Mouse (Mus musculus): ENCODE measurements at regions not wholly inside any gene's neighbourhood (a gene's known extent, or its start where the extent isn't known, plus 50 kb on each side); places are given as distances from the start of the nearest gene placed in this dataset.
A peak's percentile ranks its signal among the peaks of the same experiment; 100 is the strongest.

DNA sequence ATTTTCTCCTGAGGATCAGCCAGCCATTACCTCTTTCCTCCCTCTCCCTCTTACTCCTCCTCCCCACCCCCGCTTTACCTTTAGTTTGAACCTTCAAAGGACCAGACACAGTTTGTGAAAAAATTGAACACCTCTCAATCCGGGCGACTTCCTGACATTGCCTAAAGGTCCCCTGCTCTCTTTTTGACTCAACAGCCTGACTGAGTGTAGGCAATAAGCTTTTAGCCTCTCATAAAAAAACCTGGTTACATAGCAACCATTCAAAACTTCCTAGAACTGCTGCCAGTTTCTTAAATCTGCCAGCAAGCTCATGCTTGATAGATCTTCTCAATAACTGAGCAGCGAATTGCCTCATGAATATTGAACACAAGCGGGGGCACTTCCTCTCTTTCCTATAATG is 71.7 kb downstream of the Zfp945 start:
- H3K9ac ChIP-seq (replicated peaks; ENCODE audit: low read length), result no peak overlapping the region
- no peak overlapping the region for H3K4me2 ChIP-seq (ENCODE audit: low read length)
- DNase-seq (peak; percentile 4), ATAC-seq (ENCODE audit: low FRiP score, low TSS enrichment) (no peak)
- H3K4me3 ChIP-seq (replicated peaks; ENCODE audit: low read depth, low read length), result no peak overlapping the region
- H3K9me3 ChIP-seq (ENCODE audit: control insufficient read depth, low read length), result peaks cover 67% of the 10 kb centered on the region
- peaks cover 8% of the 10 kb centered on the region; the same call in 1 of the 2 replicates for H3K36me3 ChIP-seq (ENCODE audit: control insufficient read depth, insufficient read depth, low read length)
- H3K27me3 ChIP-seq (ENCODE audit: control insufficient read depth, insufficient read depth, low read length), result no peaks in the 10 kb centered on the region
- 67% methylated on average over 5 of the region's 5 CpGs for WGBS
- H3K27ac ChIP-seq (replicated peaks; ENCODE audit: low read depth, low read length), result no peak overlapping the region
- H3K4me1 ChIP-seq (ENCODE audit: control insufficient read depth, insufficient read depth, low read length), result no peaks in the 10 kb centered on the region

- H3K4me2 ChIP-seq (ENCODE audit: low read length), result no peak overlapping the region
- ATAC-seq (ENCODE audit: low FRiP score, low TSS enrichment), result no peak
- H3K27ac ChIP-seq (replicated peaks; ENCODE audit: low read depth, low read length), result no peak overlapping the region
- peaks cover 31% of the 10 kb centered on the region for H3K36me3 ChIP-seq (ENCODE audit: control insufficient read depth, insufficient read depth, low read length)
- H3K4me1 ChIP-seq (ENCODE audit: control insufficient read depth, insufficient read depth, low read length), result no peaks in the 10 kb centered on the region
- WGBS, result 92% methylated on average over 2 of the region's 2 CpGs
- peaks cover 68% of the 10 kb centered on the region for H3K9me3 ChIP-seq (ENCODE audit: control insufficient read depth, low read length)
- H3K9ac ChIP-seq (replicated peaks; ENCODE audit: low read length), result no peak overlapping the region
- no peak overlapping the region for H3K4me3 ChIP-seq (replicated peaks; ENCODE audit: low read depth, low read length)
- DNase-seq, result no peak
- no peaks in the 10 kb centered on the region for H3K27me3 ChIP-seq (ENCODE audit: control insufficient read depth, insufficient read depth, low read length)
Measured at GRCm38 (mm10) chr17:22784481-22784880, 82.5 kb downstream of the Zfp945 start.

DNA sequence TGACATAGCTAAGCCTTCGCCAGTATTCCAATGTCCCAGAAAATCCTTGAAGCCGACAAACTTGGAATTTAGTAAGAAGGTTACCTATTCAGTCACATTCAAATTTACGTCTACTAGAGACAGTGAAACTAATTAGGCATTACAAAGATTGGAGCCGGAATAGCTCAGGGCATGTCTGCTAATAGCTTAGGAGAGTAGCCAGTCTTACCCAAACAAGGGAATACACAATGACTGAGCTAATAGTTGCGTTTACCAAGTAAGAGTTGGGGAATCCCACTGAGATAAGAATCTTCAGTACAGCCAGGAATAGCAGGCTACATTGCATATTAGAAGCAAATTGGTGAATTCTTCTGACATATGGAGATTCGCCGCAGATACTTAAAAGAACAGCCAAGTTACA is 121.2 kb downstream of the Zfp945 start:
- 59% methylated on average over 7 of the region's 7 CpGs for WGBS

GRCm38 (mm10) chr17:22739581-22740178 is 127.3 kb downstream of the Zfp945 start:
- 0 out of 2 replicates have a peak, but pooled peaks cover 5% of the 10 kb centered on the region for H3K36me3 ChIP-seq (ENCODE audit: control insufficient read depth, insufficient read depth, low read length)
- WGBS, result under 1% methylated on average over 25 of the region's 25 CpGs
- no peaks in the 10 kb centered on the region for H3K4me1 ChIP-seq (ENCODE audit: control insufficient read depth, insufficient read depth, low read length)
- H3K4me2 ChIP-seq (ENCODE audit: low read length), result peak overlapping the region; percentile 52
- DNase-seq (peak; percentile 88), ATAC-seq (ENCODE audit: low FRiP score, low TSS enrichment) (peak; percentile 94)
- no peaks in the 10 kb centered on the region for H3K27me3 ChIP-seq (ENCODE audit: control insufficient read depth, insufficient read depth, low read length)
- H3K9me3 ChIP-seq (ENCODE audit: control insufficient read depth, low read length), result peaks cover 8% of the 10 kb centered on the region
- H3K27ac ChIP-seq (replicated peaks; ENCODE audit: low read depth, low read length), result peak overlapping the region; percentile 87
- peak overlapping the region; percentile 57 for H3K9ac ChIP-seq (replicated peaks; ENCODE audit: low read length)
- H3K4me3 ChIP-seq (replicated peaks; ENCODE audit: low read depth, low read length), result peak overlapping the region; percentile 55

More for the DNA sequence above, 121.2 kb downstream of the Zfp945 start:
- Histone ChIP-seq H3K4me3 (replicated peaks; ENCODE audit: low read depth, low read length) (no peak overlapping the region), H3K9ac (replicated peaks; ENCODE audit: low read length) (no peak overlapping the region), H3K27me3 (ENCODE audit: control insufficient read depth, insufficient read depth, low read length) (no peaks in the 10 kb centered on the region), H3K4me2 (ENCODE audit: low read length) (no peak overlapping the region), H3K4me1 (ENCODE audit: control insufficient read depth, insufficient read depth, low read length) (no peaks in the 10 kb centered on the region), H3K27ac (replicated peaks; ENCODE audit: low read depth, low read length) (no peak overlapping the region), H3K36me3 (ENCODE audit: control insufficient read depth, insufficient read depth, low read length) (no peaks in the 10 kb centered on the region), H3K9me3 (ENCODE audit: control insufficient read depth, low read length) (no peaks in the 10 kb centered on the region)
- ATAC-seq (ENCODE audit: low FRiP score, low TSS enrichment) (no peak), DNase-seq (no peak)

- H3K36me3 ChIP-seq (ENCODE audit: control insufficient read depth, insufficient read depth, low read length), result 0 out of 2 replicates have a peak, but pooled peaks cover 5% of the 10 kb centered on the region
- peaks cover 14% of the 10 kb centered on the region for H3K9me3 ChIP-seq (ENCODE audit: control insufficient read depth, low read length)
- H3K27me3 ChIP-seq (ENCODE audit: control insufficient read depth, insufficient read depth, low read length), result no peaks in the 10 kb centered on the region
- peak overlapping the region; percentile 52 for H3K4me2 ChIP-seq (ENCODE audit: low read length)
- ATAC-seq (ENCODE audit: low FRiP score, low TSS enrichment) (no peak), DNase-seq (no peak)
- 14% methylated on average over 12 of the region's 12 CpGs for WGBS
- no peaks in the 10 kb centered on the region for H3K4me1 ChIP-seq (ENCODE audit: control insufficient read depth, insufficient read depth, low read length)
- H3K27ac ChIP-seq (replicated peaks; ENCODE audit: low read depth, low read length), result peak overlapping the region; percentile 87
- peak overlapping the region; percentile 57 for H3K9ac ChIP-seq (replicated peaks; ENCODE audit: low read length)
- H3K4me3 ChIP-seq (replicated peaks; ENCODE audit: low read depth, low read length), result peak overlapping the region; percentile 55
Measured at GRCm38 (mm10) chr17:22739173-22739572, 127.8 kb downstream of the Zfp945 start.

DNA sequence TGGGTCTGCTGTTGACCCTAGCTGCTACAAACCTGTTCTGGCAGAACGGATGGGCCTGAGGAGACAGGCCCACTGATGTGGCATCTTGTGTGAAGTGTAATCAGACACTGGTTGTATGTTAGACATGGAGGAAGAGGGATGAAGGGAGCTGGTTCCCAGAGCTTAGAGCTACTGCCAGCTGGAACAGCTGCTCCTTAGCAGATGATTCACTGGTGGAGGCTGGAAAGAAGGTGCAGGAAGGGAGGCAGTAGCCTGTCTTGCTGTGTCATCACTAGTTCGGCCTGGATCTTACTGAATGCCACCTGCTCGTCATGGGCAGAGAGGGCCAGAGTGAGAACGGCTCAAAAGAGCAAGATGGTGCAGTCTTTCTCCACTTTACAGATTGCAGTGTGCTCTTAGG is 130.6 kb downstream of the Zfp945 start:
- DNase-seq, result no peak
- 0 out of 2 replicates have a peak, but pooled peaks cover 5% of the 10 kb centered on the region for H3K36me3 ChIP-seq (ENCODE audit: control insufficient read depth, insufficient read depth, low read length)
- no peaks in the 10 kb centered on the region for H3K27me3 ChIP-seq (ENCODE audit: control insufficient read depth, insufficient read depth, low read length)
- no peak overlapping the region for H3K9ac ChIP-seq (replicated peaks; ENCODE audit: low read length)
- no peak for ATAC-seq (ENCODE audit: low FRiP score, low TSS enrichment)
- no peak overlapping the region for H3K27ac ChIP-seq (replicated peaks; ENCODE audit: low read depth, low read length)
- no peak overlapping the region for H3K4me2 ChIP-seq (ENCODE audit: low read length)
- peaks cover 35% of the 10 kb centered on the region for H3K9me3 ChIP-seq (ENCODE audit: control insufficient read depth, low read length)
- WGBS, result 92% methylated on average over 4 of the region's 4 CpGs
- no peak overlapping the region for H3K4me3 ChIP-seq (replicated peaks; ENCODE audit: low read depth, low read length)
- H3K4me1 ChIP-seq (ENCODE audit: control insufficient read depth, insufficient read depth, low read length), result no peaks in the 10 kb centered on the region

All from midbrain, embryonic 14.5 days (tissue).